Mouse (Mus musculus): ENCODE results near the gene Cox7a2l. TPM values are rescaled to one million over a fixed set of nuclear protein-coding genes. Genes with fewer than 3 reads are reported as not detected.

Gene Cox7a2l
- total RNA-seq, 1 experiment from 2014 or later: 460 TPM

DNA sequence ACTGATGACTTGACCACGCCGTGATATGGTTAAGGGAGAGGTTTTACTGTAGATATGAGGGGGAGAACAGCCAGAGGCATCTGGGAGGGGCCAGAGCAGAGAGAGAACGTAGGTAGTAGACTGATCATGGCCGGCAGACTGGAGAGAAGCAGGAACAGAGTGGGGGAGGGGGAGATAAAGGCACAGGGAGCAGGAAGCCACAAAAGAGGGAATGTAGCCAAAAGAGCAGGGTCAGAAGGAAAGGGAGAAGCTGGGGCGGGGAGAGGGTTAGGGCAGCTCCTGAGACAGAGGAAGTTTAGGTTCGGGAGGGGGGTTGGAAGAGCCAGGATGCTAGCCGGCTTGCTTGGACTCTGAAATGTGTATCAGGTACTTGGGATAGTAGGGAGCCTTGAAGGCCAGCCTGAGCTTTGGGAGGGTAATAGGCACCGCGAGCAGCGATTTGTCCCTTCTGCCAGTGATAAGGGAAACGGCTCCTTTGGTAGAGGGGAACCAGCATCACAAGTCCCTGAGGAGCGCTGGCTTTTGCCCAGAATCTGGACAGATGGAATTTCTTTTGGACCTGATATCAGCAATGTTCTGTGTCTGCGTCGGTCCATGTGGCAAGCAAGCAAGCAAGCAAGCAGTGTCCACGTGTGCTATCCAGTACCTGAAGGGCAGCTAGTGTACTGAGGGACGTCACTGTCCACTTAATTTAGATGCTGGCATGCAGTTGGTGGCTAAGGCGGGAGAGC, 10.7 kb upstream of the Cox7a2l start:
- ATAC-seq (replicated peaks; ENCODE audit: insufficient number of reproducible peaks, low FRiP score, low TSS enrichment, poor library complexity, severe bottlenecking): peak; percentile 24; the same call in 1 of the 2 replicates

DNA sequence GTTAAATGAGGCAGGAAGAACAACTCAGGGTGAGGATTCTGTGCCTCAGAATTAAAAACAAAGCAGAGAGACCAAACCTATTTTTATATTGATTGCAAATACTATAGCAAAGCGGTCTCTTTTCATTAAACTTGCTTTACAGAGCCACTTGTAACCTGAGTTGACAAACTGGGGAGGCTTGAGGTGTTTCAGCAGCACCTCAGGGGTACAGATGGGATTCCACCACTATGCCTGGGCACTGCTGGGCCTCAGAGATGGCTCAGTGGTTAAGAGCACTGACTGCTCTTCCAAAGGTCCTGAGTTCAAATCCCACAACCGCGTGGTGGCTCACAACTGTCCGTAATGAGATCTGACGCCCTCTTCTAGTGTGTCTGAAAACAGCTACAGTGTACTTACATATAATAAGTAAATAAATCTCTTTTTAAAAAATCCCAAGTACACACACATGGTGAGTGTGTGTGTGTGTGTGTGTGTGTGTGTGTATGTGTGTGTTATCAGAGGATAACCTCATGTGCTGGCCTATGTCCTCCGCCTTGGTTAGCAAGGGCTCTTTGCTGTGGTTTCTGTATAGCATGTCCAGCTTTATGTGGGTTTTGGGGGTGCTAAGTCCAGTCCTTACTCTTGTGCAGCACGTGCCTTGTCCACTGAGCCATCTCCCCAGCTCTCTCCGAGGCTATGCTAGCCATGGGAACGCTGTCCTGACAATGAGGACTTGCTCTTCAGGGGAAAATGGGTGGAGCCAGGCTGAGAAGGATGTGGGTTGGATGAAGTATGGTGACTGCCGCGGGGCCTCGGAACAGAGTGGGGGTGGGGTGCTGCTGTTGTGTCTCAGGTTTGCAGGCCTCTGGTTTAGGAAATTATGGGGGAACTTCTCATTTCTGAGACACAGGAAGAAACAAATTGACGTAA, 9.7 kb upstream of the Cox7a2l start:
- ATAC-seq (replicated peaks; ENCODE audit: insufficient number of reproducible peaks, low FRiP score, low TSS enrichment, poor library complexity, severe bottlenecking): peak; percentile 69

DNA sequence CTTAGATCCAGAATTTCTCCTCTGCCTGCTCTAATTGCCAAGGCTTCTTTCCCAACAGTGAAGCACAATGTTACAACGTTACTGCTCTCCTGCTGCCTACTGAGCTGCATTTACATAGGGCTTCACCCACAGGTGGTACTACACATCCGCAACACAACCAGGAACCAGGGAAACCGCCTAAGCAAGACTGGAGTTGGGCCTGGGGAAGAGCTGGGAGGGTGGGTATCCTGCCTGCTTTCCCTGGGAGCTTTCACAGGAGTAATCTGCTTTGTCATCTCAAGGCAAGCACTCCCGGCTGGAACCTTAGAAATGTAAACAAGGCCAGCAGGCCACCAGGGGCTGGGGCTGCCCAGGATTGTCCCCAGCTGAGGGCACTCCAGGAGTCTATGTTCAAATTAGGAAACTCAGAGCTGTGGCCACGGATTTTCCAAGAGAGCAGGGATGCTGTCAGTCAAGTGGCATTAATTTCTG, 9.0 kb upstream of the Cox7a2l start:
- no peak for ATAC-seq (replicated peaks; ENCODE audit: insufficient number of reproducible peaks, low FRiP score, low TSS enrichment, poor library complexity, severe bottlenecking)

DNA sequence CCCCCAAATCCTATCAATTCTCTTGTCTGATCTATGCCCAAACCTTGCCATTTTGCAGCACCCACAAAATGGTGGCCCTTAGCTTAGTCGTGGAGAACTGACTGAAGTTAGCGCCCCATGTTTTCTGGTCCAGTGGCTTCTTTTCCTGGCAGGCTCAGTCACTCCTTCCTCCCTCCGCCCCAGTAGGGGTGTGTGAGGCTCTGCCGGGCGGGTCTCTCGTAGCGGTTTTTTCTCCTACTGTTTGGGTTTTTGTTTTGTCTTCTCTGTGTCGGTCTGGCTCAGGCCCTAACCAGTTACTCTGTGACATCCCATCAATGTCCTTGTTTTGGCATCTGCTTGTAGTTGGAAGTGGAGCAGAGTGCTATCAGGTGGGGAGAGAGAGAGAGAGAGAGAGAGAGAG, 8.5 kb upstream of the Cox7a2l start:
- no peak for ATAC-seq (replicated peaks; ENCODE audit: insufficient number of reproducible peaks, low FRiP score, low TSS enrichment, poor library complexity, severe bottlenecking)

DNA sequence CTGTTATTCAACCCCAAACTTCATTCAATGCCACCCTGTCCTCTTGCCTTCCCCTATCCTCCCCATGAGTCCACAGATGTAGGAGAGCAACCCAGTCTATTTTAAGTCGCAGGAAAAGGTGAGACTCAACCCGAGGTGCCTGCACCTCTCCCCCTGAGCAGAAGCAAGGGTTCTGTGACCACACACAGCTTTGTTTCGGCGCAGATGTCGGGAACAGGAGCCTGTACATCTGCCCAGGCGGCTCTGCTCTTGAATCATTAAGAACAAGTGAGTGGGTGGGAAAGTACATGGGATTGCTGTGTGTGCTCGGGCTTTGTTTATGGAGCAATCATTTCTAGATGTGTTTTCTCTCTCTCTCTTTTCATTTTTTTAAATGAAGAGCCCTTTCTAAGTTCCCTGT, 7.6 kb upstream of the Cox7a2l start:
- no peak for ATAC-seq (replicated peaks; ENCODE audit: insufficient number of reproducible peaks, low FRiP score, low TSS enrichment, poor library complexity, severe bottlenecking)

DNA sequence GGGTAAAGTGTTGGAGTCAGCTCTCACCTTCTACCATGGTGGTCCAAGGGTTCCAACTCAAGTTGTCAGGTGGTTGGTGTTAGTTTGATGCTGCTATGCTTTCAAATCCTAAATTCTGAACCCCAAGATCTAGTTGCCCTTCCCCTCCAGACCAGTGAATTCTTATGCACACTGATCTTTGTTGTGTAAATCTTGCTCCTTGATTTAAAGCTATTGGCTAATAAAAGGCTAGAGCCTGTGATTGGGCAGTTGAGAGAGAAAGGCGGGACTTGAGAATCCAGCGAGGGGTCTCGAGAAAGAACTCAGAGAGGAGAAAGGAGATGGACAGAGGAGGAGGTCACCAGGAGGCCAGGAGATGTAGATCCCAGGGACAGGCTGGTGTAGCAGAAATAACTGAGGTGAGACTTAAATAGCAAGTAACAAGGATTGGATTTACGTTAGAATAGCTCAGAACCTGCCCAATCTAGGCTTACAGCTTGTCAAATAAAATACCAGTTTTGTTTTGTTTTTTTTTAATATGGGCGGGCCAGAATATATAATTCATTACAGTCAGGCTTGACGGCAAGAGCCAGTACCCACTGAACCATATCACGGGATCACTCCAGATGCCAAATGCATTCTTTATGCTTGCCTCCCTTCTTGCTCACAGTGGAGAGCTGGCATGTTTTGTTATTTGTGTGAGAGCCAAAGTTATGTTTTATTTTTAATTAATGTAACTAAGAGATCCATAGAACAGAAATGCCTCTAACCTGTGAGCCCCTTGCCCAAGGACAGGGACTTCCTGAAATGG, 5.7 kb upstream of the Cox7a2l start:
- ATAC-seq (replicated peaks; ENCODE audit: insufficient number of reproducible peaks, low FRiP score, low TSS enrichment, poor library complexity, severe bottlenecking): no peak

DNA sequence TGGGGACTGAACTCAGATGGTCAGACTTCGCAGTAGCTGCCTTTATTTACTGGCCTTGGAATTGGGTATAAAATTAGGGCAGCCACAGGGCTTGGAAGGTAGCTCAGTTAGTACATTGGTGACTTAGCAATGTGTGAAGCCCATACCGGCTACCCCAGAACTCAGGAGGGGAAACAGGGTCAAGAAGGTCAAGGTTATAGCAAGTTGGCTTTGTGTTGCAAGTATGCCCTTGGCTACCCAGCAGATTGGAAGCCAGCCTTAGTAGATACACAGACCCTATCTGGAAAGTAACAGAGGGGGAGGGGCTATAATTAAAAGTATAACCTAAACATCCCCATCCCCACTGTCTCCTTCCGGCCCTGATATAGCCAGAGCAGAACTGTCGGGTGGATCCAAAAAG, 4.8 kb upstream of the Cox7a2l start:
- no peak for ATAC-seq (replicated peaks; ENCODE audit: insufficient number of reproducible peaks, low FRiP score, low TSS enrichment, poor library complexity, severe bottlenecking)

DNA sequence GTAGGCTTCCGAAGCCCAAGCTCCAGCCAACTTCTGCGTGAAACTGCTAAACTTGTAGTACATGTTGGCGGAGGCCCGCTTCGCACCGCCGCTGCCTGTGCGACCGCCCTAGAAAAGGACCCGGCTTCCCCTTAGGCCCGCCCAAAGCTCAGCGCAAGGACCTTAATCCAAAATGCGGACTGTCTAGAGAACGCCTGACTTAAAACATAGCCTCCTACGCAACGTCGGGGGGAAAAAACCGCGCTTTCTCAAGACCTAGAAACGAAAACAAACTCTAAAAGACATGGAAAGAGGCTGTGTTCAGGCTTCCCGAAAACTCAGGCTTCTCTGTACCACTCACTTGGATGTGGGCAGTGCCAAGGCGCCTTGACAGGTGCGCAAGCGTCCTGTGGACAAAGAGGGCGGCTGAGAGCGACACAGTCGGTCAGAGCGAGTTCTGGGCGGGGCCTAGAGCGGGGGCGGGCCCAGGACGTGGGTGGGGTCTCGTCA, 2.9 kb downstream of the Cox7a2l start:
- peak; percentile 94 for ATAC-seq (replicated peaks; ENCODE audit: insufficient number of reproducible peaks, low FRiP score, low TSS enrichment, poor library complexity, severe bottlenecking)

DNA sequence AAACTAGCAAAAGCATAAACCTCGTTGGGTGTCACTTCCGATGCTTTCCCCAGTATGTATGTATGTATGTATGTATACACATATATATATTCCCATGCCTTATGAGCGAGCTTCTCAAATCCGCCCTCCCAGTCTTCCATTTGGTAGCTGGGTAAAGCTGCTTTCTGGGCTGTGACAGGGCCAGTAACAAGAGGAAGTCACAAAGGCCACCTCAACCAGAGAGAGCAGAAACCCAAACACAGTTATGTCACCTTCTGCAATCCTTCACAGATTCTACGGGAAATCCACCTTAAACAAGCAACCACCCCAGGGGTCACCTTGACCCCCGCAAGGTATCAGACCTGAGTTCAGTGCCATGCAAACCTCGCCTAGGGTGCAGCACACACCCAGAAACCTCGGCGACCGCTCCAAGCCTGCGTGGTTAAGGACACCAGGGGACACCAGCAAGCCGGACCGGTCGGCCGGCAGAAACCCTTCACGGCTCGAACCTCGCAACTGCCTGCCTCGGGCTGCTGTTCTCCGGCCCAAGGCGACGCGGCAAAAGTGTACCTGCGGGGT, 3.4 kb downstream of the Cox7a2l start:
- peak; percentile 20; the same call in 1 of the 2 replicates for ATAC-seq (replicated peaks; ENCODE audit: insufficient number of reproducible peaks, low FRiP score, low TSS enrichment, poor library complexity, severe bottlenecking)

DNA sequence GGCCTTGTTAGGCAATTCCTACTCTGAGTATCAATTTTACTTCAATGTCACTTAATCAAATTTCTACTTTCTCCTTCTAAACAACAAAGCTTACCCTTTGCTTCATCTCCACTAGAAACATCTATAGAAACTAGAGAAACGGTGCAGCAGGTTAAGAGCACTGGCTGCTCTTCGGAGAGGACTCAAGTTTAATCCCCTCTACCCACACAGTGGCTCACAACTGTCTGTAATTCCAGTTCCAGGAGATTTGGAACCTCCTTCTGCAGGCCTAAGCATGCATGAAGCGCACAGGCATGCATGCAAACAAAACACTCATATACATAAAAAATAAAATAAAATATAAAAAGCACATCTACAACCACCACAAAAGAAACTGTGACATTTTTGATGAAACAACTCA, 5.0 kb downstream of the Cox7a2l start:
- ATAC-seq (replicated peaks; ENCODE audit: insufficient number of reproducible peaks, low FRiP score, low TSS enrichment, poor library complexity, severe bottlenecking): no peak

DNA sequence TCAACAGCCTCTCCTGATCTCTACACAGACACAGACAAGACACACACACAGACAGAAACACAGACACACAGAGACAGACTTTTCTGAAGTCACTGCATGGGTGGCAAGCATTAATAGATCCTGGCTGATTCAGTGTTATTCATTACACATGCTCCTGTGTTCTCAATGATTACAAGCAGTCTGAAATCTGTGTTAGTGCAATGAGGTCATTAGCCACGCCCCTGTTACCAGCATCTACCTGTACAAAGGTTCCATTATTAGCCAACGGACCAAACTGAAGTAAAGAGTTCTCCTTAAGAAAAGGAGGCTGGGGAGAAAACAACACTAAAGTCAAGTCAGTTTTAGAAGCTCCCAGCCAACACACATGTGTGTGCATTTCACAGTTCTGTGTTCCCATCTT, 13.4 kb downstream of the Cox7a2l start:
- no peak for ATAC-seq (replicated peaks; ENCODE audit: insufficient number of reproducible peaks, low FRiP score, low TSS enrichment, poor library complexity, severe bottlenecking)

DNA sequence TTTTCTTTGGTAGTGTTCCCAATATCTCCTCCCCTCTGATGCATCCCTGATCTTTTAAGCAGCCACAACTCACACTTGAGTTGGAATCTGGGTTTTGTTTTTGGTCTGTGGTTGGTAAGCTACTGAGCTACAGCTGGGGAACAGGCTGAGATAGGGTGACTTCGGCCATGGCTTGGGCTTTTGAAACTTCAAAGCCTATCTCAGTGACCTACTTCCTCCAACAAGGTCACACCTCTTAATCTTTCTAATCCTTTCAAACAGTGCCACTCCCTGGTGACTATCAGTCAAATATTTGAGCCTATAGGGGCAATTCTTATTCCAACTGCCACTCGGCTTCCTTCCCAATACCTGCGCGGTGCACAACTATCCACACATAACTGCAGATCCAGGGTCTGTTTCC, 17.4 kb downstream of the Cox7a2l start:
- ATAC-seq (replicated peaks; ENCODE audit: insufficient number of reproducible peaks, low FRiP score, low TSS enrichment, poor library complexity, severe bottlenecking): no peak

DNA sequence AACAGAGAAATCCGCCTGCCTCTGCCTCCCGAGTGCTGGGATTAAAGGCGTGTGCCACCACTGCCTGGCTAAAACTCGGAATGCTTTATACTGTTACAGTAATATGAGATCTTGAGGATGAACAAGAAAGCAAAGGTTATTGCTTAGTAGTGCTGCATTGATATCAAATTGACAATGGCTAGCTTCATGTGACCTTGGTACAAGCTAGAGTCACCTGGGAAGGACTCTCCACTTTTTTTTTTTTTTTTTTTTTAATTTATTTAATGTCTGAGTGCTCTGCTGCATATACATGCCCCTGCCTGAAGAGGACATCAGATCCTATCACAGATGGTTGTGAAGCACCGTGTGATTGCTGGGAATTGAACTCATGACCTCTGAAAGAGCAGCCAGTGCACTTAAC, 18.2 kb downstream of the Cox7a2l start:
- no peak for ATAC-seq (replicated peaks; ENCODE audit: insufficient number of reproducible peaks, low FRiP score, low TSS enrichment, poor library complexity, severe bottlenecking)

DNA sequence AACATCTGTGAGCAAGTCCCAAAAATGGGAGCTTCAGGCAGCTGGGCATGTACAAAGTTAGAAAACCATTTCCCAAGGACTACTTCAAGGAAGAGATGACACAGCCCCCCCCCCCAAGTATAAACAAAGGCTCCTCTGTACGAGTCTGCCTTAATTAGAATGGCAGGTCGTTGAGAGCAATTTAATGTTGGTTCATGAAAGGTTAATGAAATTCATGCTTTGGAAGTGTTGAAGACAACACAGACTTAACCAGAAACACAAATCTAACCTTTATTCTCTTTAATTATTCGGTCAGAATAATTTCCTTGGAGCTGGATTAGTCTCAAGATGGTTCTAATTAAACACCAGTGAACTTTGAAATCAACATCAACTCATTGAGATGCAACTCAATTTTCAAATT, 29.4 kb downstream of the Cox7a2l start:
- no peak for ATAC-seq (replicated peaks; ENCODE audit: insufficient number of reproducible peaks, low FRiP score, low TSS enrichment, poor library complexity, severe bottlenecking)

DNA sequence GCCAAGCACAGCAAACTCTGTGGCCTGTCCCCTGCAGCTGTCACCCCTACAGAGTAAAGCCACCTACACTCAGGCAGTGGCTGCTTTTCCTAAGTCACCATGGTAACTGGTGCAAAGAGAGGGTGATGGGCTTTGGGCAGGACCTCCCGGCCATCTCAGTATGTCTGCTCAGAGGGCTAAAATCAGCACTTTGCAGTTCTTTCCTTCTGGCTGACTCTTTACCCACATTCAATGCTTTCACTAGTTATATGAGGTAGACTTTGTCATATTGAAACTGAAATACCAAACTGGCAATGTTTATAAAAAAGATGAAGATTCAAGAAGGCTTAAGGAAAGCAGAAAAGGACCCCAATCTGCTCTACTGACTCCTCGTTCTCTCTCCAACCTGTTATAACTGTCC, 33.3 kb downstream of the Cox7a2l start:
- no peak for ATAC-seq (replicated peaks; ENCODE audit: insufficient number of reproducible peaks, low FRiP score, low TSS enrichment, poor library complexity, severe bottlenecking)

DNA sequence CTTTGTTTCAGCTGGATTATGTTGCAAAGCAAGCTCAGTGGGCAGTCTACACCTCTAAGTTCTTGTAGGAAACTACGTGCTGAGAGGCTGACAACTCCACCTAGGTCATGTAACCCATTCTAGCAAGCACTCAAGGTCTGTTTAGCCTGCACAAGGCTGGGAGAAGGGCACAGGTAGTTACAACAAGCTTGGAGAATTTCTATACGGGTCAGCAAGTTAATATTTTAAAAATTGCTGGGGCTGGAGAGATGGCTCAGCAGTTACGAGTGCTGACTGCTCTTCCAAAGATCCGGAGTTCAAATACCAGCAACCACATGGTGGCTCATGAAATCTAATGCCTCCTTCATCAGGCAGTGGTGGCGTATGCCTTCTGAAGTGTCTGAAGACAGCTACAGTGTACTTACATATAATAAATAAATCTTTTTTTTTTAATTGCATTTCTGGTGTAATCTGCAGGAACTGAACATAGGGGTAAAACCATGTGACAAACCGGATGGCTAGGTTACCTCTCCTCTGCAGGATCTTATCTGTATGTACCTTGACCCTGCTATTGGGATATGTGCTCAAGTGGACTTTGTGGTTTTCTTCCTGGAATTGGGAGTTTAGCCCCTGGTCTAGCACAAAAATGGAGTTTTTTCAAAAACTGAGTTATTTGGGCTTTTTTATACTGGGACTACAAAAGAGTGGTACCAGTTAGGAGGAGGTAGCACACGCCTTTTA, 34.2 kb downstream of the Cox7a2l start:
- ATAC-seq (replicated peaks; ENCODE audit: insufficient number of reproducible peaks, low FRiP score, low TSS enrichment, poor library complexity, severe bottlenecking): no peak

DNA sequence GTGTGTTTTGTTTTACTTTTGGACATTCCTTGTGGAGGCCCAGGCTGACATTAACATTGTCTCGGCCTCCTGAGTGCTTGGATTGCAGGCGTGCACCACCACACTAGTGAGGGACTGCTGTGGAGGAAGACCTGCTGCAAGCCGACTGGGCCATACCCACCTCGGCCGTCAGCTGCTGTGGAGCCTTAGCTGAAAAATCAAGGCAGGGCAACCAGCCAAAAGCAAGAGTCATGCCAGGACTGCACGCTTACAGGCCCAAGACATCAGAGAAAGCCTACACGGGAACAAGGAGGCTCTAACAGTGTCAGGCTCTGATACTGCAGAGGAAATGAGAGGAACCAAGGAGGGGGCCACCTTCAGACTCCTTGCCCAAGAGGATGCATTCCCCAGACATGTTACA, 35.6 kb downstream of the Cox7a2l start:
- ATAC-seq (replicated peaks; ENCODE audit: insufficient number of reproducible peaks, low FRiP score, low TSS enrichment, poor library complexity, severe bottlenecking): no peak

DNA sequence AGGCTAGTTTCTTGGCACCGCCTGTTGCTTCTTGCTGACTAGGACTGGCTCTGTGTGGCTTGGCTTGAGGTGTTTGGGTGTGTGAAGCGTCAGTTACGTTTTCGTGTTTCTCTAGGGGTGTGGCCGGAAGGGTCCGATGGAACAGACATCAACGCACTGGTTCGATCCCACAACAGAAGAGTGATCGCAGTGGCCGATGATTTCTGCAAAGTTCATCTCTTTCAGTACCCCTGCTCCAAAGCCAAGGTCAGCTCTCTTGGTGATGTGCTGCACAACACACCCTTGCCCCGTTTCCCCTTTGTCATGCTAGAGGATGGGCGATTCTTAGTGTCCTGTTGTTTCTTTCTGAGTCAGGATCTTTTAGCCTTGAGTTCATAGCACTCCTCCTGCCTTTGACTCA, 40.0 kb downstream of the Cox7a2l start:
- no peak for ATAC-seq (replicated peaks; ENCODE audit: insufficient number of reproducible peaks, low FRiP score, low TSS enrichment, poor library complexity, severe bottlenecking)
